Mouse (Mus musculus): ENCODE measurements around the gene Polr2e. TPM values are rescaled to one million over a fixed set of nuclear protein-coding genes. Genes with fewer than 3 reads are reported as not detected.
A peak's percentile ranks its signal among the peaks of the same experiment; 100 is the strongest.

Gene Polr2e
- polyA plus RNA-seq, 1 experiment, result 78.3 TPM

DNA sequence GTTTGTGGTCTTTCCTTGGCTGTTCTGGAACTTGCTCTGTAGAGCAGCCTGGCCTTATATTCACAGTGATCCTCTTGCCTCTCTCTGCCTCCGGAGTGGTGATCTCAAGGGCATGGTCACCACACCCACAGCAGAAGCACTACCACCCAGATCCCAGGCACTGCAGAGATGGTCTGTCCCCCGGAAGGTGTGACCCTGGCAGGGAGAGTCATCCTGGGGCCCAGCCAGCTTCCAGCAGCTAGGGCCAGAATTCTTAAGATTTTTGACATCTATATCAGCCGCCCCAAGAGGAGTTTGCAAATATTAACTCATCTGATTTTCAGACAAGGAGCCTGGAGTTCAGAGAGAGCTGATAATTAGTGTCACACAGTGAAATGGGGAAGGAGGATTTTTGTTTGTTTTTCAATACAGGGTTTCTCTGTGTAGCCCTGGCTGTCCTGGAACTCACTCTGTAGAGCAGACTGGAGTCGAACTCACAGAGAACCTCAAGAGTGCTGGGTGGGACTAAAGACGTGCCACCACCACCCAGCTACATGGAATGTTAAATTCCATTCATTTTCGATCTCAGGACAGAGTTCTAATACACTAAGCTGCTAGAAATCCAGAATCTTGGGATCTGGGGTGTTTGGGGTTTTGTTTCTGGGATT is 53.2 kb downstream of the Polr2e start:
- H3K27ac ChIP-seq (replicated peaks; ENCODE audit: low read depth, low read length), result peak overlapping the region; percentile 78
- peak overlapping the region; percentile 52 for H3K4me3 ChIP-seq (ENCODE audit: insufficient read depth, low read depth, low read length)
- H3K4me1 ChIP-seq (ENCODE audit: control insufficient read depth, insufficient read depth, insufficient read length, low read length), result peaks cover 25% of the 10 kb centered on the region

Other genes with a start within 250 kb of the Polr2e start
- not detected in 2 replicates for gene Prss57, start 248.8 kb downstream of the Polr2e start, polyA plus RNA-seq (2012; ENCODE audit: insufficient read depth, insufficient read length, missing spikeins)
- gene Palm, start 246.2 kb downstream of the Polr2e start, polyA plus RNA-seq (2012; ENCODE audit: insufficient read depth, insufficient read length, missing spikeins), result 12.4 and 18.7 TPM in 2 replicates
- not detected in 2 replicates for gene Misp, start 218.8 kb downstream of the Polr2e start, polyA plus RNA-seq (2012; ENCODE audit: insufficient read depth, insufficient read length, missing spikeins)
- 45.6 and 50.5 TPM in 2 replicates for gene Ptbp1, start 185.4 kb downstream of the Polr2e start, polyA plus RNA-seq (2012; ENCODE audit: insufficient read depth, insufficient read length, missing spikeins)
- gene Prtn3, start 165.3 kb downstream of the Polr2e start, polyA plus RNA-seq (2012; ENCODE audit: insufficient read depth, insufficient read length, missing spikeins), result 1.4 and 1.7 TPM in 2 replicates
- gene Plppr3, start 165.2 kb downstream of the Polr2e start, polyA plus RNA-seq (2012; ENCODE audit: insufficient read depth, insufficient read length, missing spikeins), result 1.3 TPM in 1 of 2 replicates, not detected in the other
- not detected in 2 replicates for gene Elane, start 153.5 kb downstream of the Polr2e start, polyA plus RNA-seq (2012; ENCODE audit: insufficient read depth, insufficient read length, missing spikeins)
- gene Cfd, start 148.9 kb downstream of the Polr2e start, polyA plus RNA-seq (2012; ENCODE audit: insufficient read depth, insufficient read length, missing spikeins), result 1,172 and 3,758 TPM in 2 replicates
- 11.2 and 12.9 TPM in 2 replicates for gene Med16, start 130.9 kb downstream of the Polr2e start, polyA plus RNA-seq (2012; ENCODE audit: insufficient read depth, insufficient read length, missing spikeins)
- not detected in 2 replicates for gene Gm26602, start 128.9 kb downstream of the Polr2e start, polyA plus RNA-seq (2012; ENCODE audit: insufficient read depth, insufficient read length, missing spikeins)
- 0.38 and 0.63 TPM in 2 replicates for gene Kiss1r, start 122.8 kb downstream of the Polr2e start, polyA plus RNA-seq (2012; ENCODE audit: insufficient read depth, insufficient read length, missing spikeins)
- 55.0 and 60.7 TPM in 2 replicates for gene R3hdm4, start 118.6 kb downstream of the Polr2e start, polyA plus RNA-seq (2012; ENCODE audit: insufficient read depth, insufficient read length, missing spikeins)
- 1.3 and 2.9 TPM in 2 replicates for gene Arid3a, start 112.8 kb downstream of the Polr2e start, polyA plus RNA-seq (2012; ENCODE audit: insufficient read depth, insufficient read length, missing spikeins)
- 25.6 and 44.7 TPM in 2 replicates for gene Wdr18, start 79.6 kb downstream of the Polr2e start, polyA plus RNA-seq (2012; ENCODE audit: insufficient read depth, insufficient read length, missing spikeins)
- gene Grin3b, start 69.1 kb downstream of the Polr2e start, polyA plus RNA-seq (2012; ENCODE audit: insufficient read depth, insufficient read length, missing spikeins), result not detected in 2 replicates
- gene Tmem259, start 55.5 kb downstream of the Polr2e start, polyA plus RNA-seq (2012; ENCODE audit: insufficient read depth, insufficient read length, missing spikeins), result 69.8 and 75.4 TPM in 2 replicates
- gene Cnn2, start 51.2 kb downstream of the Polr2e start, polyA plus RNA-seq (2012; ENCODE audit: insufficient read depth, insufficient read length, missing spikeins), result 6.4 and 10.3 TPM in 2 replicates
- 5.1 and 5.4 TPM in 2 replicates for gene Abca7, start 43.3 kb downstream of the Polr2e start, polyA plus RNA-seq (2012; ENCODE audit: insufficient read depth, insufficient read length, missing spikeins)
- 1.8 and 2.6 TPM in 2 replicates for gene Arhgap45, start 23.1 kb downstream of the Polr2e start, polyA plus RNA-seq (2012; ENCODE audit: insufficient read depth, insufficient read length, missing spikeins)
- 2,282 and 3,621 TPM in 2 replicates for gene Gpx4, start 7.4 kb upstream of the Polr2e start, polyA plus RNA-seq (2012; ENCODE audit: insufficient read depth, insufficient read length, missing spikeins)
- gene Sbno2, start 65.8 kb upstream of the Polr2e start, polyA plus RNA-seq (2012; ENCODE audit: insufficient read depth, insufficient read length, missing spikeins), result 14.3 and 16.2 TPM in 2 replicates
- gene Stk11, start 76.0 kb upstream of the Polr2e start, polyA plus RNA-seq (2012; ENCODE audit: insufficient read depth, insufficient read length, missing spikeins), result 113 and 121 TPM in 2 replicates
- 1,146 and 1,395 TPM in 2 replicates for gene Atp5d, start 98.8 kb upstream of the Polr2e start, polyA plus RNA-seq (2012; ENCODE audit: insufficient read depth, insufficient read length, missing spikeins)
- 1.1 and 1.5 TPM in 2 replicates for gene Cbarp, start 101.0 kb upstream of the Polr2e start, polyA plus RNA-seq (2012; ENCODE audit: insufficient read depth, insufficient read length, missing spikeins)
- gene Midn, start 108.5 kb upstream of the Polr2e start, polyA plus RNA-seq (2012; ENCODE audit: insufficient read depth, insufficient read length, missing spikeins), result 25.5 and 31.6 TPM in 2 replicates
- gene Cirbp, start 126.2 kb upstream of the Polr2e start, polyA plus RNA-seq (2012; ENCODE audit: insufficient read depth, insufficient read length, missing spikeins), result 15.1 and 27.5 TPM in 2 replicates
- gene 1600002K03Rik, start 133.1 kb upstream of the Polr2e start, polyA plus RNA-seq (2012; ENCODE audit: insufficient read depth, insufficient read length, missing spikeins), result 10.9 and 14.9 TPM in 2 replicates
- gene Efna2, start 139.7 kb upstream of the Polr2e start, polyA plus RNA-seq (2012; ENCODE audit: insufficient read depth, insufficient read length, missing spikeins), result 1.0 and 1.1 TPM in 2 replicates
- 9.7 and 11.1 TPM in 2 replicates for gene Mum1, start 186.6 kb upstream of the Polr2e start, polyA plus RNA-seq (2012; ENCODE audit: insufficient read depth, insufficient read length, missing spikeins)
- gene Ndufs7, start 209.3 kb upstream of the Polr2e start, polyA plus RNA-seq (2012; ENCODE audit: insufficient read depth, insufficient read length, missing spikeins), result 732 and 1,152 TPM in 2 replicates
- 10.5 and 17.8 TPM in 2 replicates for gene Gamt, start 221.2 kb upstream of the Polr2e start, polyA plus RNA-seq (2012; ENCODE audit: insufficient read depth, insufficient read length, missing spikeins)
- gene Dazap1, start 221.7 kb upstream of the Polr2e start, polyA plus RNA-seq (2012; ENCODE audit: insufficient read depth, insufficient read length, missing spikeins), result 51.6 and 76.7 TPM in 2 replicates

All from brown adipose tissue, adult 24 weeks (tissue).